Mouse (Mus musculus) brain, embryonic 14.5 days (tissue): ENCODE data around the gene Eif5a.

Source experiments
- CTCF ChIP-seq: fragments of 200-500 bp; IDR thresholded peaks from 2 replicates; pipeline ENCODE4 v1.5.1; 2012; ENCODE audit warnings: inconsistent platforms, mild to moderate bottlenecking, moderate library complexity, borderline replicate concordance; ENCODE audit not compliant: insufficient read depth, insufficient read length; ENCODE audit errors: extremely low read depth
- POLR2A ChIP-seq: fragments of 200-500 bp; IDR thresholded peaks from 2 replicates; pipeline ENCODE4 v1.6.1; 2012; ENCODE audit warnings: mild to moderate bottlenecking, inconsistent platforms, borderline replicate concordance; ENCODE audit not compliant: poor library complexity, insufficient read depth, insufficient read length, severe bottlenecking; ENCODE audit errors: extremely low read depth

GRCm38 (mm10) chr11:69965271-69966005 is 43.7 kb upstream of the Eif5a start:
- TF ChIP-seq CTCF (no peak), POLR2A (no peak)
